Mouse (Mus musculus): Measurements from ENCODE around the gene Mis12.

DNA sequence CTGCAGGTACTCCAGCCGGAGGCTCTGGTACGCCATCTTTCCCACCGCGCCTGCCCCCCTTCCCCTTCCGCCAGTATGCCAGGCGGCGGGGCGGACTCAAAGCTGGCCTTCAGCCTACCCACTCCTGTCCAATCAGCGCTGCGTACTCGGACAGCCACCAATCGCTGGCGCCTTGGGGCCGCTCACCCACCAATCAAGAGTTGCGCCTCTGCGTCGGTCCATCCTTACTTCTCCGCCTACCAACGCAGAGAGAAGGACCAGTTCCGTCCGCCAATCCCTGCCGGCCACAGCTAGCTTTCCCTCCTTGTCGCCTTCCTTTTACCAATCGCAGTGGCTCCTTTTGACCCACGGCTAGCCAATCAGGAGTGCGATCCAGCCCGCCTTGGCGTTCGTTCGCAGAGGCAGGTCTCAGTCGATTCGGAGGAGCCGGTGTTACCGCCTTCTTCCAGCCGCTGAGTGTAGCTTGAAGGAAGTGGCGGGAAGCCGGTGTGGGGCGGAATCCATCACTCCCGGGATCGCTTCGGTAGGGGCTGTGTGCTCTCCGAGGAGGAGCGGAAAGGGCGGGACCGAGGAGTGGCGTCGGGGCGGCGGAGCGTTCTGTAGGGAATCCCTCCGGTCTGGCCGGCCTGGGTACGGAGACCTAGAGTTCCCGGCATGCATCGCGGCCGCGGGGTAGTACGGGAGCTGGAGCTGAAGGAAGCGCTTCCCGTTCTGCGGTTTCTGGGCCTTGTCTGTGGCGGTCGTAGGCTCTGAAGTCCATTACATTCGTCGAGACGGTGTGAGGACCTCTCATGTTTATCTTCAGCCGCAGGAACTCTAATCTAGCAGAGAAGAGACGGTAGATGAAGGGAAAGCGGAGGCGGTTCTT is at the start of gene Mis12, which contains the start of gene Derl2:
- no peak for TF ChIP-seq ZNF384 (IDR thresholded peaks at IDR 0.05; ENCODE audit: low read depth, low read length)
- TF ChIP-seq HCFC1 (IDR thresholded peaks at IDR 0.05; ENCODE audit: borderline replicate concordance, insufficient read depth, low read length): peak; percentile 65; the same call in 1 of the 2 replicates
